Mouse (Mus musculus): Measurements from ENCODE around the gene Rims3. TPM values are rescaled to one million over a fixed set of nuclear protein-coding genes. Genes with fewer than 3 reads are reported as not detected.

The Rims3 gene
- polyA plus RNA-seq, 3 experiments from 2014 or later, result 0.58 to 1.1 (median 1.0) TPM

DNA sequence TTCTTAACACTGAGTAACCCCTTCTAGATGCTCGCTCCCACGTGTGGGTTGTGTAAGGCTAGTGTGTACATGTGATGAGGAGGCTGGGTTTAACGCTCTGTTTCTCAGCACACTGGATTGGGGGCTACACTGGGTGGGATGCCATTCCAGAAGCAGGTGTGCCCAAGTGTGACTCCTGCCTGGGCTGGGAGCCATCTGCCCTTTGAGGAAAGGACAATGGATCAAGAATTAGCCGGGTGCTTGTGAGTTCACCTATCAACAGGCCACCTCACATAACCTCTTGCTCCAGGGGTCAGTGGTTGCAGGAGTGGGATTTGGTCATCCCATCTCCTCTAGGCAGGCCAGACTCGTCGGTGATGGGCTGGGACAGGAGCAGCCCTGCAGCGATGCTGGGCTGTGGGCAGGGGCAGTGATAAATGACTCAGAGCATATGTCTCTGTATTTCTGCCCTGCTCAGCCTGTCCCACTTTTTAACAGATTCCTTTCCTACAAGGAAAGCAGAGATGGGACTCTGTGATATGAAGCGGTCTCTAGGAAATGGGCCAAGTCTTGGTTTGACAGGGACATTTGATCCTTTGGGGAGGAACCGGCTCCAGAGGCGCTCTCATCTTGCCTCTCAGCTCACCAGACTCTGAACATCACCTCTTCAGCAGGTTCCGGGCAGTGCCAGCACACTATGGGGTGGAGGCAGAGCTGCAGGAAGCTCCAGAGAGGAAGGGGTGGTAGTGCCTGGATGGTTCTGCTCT is 39.2 kb downstream of the Rims3 start:
- no peak for ATAC-seq

DNA sequence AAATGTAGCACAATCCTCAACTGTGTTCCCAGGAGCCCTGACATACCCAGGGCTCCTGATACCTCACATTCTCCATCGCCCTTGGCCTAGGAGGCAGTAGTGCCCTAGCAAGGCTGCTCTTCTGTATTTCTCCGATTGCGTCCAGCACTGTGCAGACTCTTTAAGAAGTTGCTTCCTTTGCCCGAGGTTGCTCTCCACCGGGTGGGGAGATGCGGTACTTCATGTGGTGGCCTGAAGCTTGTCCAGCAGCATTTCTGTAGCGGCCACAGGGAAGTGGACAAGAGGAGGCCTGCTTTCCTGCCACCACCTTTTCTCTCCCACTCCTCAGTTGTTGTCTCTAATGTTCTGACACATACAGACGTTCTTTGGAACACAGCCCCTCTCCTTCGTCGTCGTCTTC is 40.0 kb downstream of the Rims3 start:
- no peak for ATAC-seq

DNA sequence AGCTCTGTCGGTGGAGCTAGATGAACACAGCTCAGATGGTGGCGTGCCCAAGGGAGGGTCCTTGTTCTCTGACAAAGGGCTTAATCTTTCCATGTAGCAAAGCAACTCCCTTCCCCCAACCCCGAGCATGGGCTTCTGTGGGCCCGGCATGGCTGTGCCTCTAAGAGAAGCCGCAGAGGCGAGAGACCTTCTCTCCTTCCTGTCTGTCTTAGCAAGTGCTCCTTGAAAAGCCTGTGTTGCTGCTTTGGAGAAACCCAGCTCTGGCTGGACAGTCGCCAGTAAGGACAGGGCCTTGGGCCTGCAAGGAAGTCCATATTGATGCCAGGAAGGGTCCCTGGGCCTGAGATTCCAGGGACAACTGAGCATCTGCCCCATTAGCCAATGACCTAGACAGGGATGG is 40.6 kb downstream of the Rims3 start:
- no peak for ATAC-seq

- ATAC-seq, result no peak
These were observed 41.4 kb downstream of the Rims3 start for GRCm38 (mm10) chr4:120895810-120896584.

- ATAC-seq, result no peak
These were observed 49.9 kb downstream of the Rims3 start for GRCm38 (mm10) chr4:120904533-120904932.

- no peak for ATAC-seq
These were observed 51.0 kb downstream of the Rims3 start for GRCm38 (mm10) chr4:120905644-120906043.

GRCm38 (mm10) chr4:120909558-120910150 is 55.0 kb downstream of the Rims3 start:
- peak; percentile 71 for ATAC-seq

- ATAC-seq, result no peak
These were observed 56.5 kb downstream of the Rims3 start for GRCm38 (mm10) chr4:120911086-120911485.

DNA sequence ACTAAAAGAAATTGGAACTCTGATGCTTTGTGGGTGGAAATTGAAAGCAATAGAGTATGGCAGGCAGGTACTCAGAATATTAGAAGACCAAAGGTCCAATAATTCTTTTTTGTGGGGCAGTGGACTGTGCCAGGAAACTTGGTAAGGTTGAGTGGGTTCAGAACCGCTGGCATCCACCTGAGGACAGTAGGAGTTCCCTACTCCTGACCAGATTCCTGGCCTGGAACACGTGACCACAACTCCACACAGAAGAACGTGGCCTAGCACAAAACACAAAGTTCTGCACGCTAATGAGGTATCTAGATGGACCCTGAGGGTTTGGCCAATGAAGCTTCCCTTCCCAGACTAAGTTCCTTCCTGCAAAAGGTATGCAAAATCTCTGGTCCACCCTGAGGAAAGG is 58.2 kb downstream of the Rims3 start:
- no peak for ATAC-seq

- ATAC-seq, result no peak
These were observed 58.8 kb downstream of the Rims3 start for GRCm38 (mm10) chr4:120913443-120913842.

DNA sequence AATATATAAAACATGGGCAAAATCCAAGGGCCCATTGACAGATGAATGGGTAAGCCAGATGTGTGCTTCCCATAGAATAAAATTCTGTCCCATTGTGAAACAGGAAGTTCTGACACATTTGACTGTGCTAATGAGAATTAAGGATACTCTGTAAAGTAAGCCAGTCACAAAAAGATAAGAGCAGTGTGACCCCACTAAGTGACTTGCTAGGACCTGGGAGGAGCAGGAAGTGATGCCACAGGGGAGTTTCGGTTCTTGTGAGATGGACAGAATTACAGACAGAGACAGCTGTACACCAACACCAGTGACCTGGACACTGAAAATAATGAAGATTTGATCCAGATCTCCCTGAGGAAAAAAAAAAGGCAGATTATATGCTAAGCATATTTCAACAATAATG is 59.2 kb downstream of the Rims3 start:
- no peak for ATAC-seq

DNA sequence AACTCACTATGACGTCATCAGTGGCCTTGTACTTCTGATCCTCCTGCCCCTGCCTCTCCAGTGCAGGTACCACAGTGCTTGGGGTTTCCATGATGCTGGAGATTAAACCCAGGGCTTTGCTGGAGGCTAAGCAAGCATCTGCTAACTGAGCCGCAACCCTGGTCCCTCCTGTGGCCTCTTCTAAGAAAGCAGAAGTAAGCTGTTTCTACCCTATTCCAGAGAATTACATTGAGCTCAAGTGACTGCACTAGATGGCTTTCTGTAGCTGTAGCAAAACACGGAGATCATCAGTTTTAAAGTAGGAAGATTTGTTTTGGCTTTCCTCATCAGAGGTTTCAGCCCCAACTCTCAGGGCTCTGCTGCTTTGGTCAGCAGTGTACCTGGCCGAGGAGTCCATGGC is 59.9 kb downstream of the Rims3 start:
- ATAC-seq, result no peak

DNA sequence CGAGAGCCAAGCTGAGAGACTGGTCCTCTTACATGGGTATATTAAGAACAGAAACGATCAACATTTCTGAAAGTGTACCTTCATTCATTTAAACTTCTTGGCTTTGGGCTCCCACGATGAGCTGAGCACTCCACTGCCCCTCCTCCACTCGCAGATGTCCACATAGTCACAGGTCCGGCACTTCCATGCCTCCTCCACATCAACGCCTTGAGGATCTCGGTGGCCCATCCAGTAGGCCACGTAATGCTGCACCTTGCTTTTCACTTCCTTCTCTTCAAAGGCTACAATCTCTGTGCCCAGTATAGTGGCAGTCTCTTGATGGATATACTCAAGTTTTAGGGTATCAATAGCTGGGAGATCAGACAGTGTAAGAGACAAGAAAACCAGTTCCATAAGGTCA is 66.8 kb downstream of the Rims3 start:
- ATAC-seq, result no peak

DNA sequence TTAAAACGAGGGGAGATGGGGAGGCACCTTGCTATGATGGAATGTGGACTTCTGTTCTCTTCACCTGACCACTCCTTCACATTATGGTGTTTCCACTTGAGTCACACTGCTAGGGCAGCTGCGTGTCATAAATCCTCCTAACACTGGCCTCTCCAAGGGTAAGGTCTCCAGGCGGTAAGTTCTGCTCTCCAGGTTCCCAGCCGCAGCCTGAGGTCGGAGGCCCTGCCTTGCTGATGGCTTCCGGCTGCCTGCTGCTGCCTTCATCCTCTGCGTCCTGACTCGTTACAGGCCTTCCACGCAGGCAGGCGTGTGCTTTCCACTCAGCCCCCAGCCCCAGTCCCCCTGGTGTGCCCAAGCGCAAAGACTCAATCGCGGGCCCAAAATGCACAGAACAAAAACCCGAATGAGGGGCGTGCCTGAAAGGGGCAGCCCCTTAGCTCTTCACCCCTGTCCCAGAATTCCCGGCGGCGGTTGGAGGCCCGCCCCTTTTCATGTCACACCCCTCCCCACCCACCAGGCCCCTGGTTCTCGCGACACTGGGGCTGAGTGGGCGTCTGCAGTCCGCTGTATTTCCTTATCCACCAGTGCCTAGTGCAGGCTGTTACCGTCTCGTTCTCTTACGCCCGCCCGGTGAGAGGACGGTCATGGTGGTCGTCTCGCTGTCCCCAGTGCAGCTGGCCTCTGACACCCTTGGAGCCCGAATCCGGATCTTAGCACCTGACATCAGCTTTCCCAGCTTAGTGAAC is 70.1 kb downstream of the Rims3 start, which contains the start of gene Exo5:
Gene Exo5, minus strand, starts transcription at position 464 of the 746 bp plus-strand sequence.
- peak; percentile 95 for ATAC-seq

- peak; percentile 55 for ATAC-seq
These were observed 70.8 kb downstream of the Rims3 start for GRCm38 (mm10) chr4:120925386-120925785.

GRCm38 (mm10) chr4:120928686-120929085 is 74.1 kb downstream of the Rims3 start:
- no peak for ATAC-seq

DNA sequence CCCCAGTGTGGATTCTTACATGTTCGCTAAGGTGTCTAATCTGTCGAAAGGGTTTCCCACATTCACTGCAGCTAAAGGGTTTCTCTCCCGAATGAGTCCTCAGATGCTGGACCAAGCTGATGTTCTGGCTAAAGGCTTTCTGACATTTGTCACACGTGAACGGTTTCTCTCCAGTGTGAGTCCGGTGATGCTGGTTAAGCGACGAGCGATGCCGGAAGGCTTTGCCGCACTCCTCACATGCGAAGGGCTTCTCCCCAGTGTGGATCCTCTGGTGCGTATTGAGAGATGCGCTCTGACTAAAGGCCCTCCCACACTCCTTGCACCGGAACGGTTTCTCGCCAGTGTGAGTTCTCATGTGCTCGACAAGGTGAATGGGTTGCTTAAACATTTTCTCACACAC is 76.1 kb downstream of the Rims3 start:
- no peak for ATAC-seq

DNA sequence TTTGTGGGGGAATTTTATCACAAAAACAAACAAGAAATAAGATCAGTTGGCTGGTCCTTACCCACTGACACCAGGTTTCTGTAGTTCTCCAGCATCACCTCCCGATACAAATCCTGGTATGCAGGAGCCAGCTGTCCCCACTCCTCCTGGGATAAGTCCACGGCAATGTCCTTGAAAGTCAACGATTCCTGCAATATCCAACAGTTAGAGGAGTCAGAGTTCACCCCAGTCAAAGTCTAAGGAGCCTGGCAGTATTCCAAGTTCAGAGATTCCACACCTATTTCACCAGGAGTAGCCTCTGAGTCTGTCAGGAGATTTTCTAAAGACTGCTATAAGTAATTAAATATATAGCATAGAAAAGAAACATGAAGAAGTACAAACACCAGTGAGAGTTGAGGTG is 80.4 kb downstream of the Rims3 start:
- ATAC-seq, result no peak
